Mouse (Mus musculus) forebrain, embryonic 14.5 days (tissue): ENCODE results near the gene Prpf40a. TPM values are rescaled to one million over a fixed set of nuclear protein-coding genes. Genes with fewer than 3 reads are reported as not detected.

ENCODE experiments used
- ATAC-seq: fragments of 200-750 bp; cut with Nextera tagmentation; 2 replicates; pipeline ENCODE4 v1.8.0; 2017; ENCODE audit warnings: mild to moderate bottlenecking, moderate library complexity
- DNase-seq: peaks from one replicate; pipeline ENCODE4 v3.0.0-alpha.2; 2015; ENCODE audit warnings: low spot score
- H3K27ac ChIP-seq: fragments of 300-500 bp; sonication (generic); 2 replicates; pipeline ENCODE4 v1.5.1; 2014; ENCODE audit warnings: low read depth, mild to moderate bottlenecking, control low read depth, low read length, moderate library complexity
- H3K27me3 ChIP-seq: fragments of 300-500 bp; sonication (generic); replicated peaks from 2 replicates; pipeline ENCODE4 v1.6.1; 2014; ENCODE audit warnings: low read length, control low read depth, mixed read lengths; ENCODE audit not compliant: control insufficient read depth, insufficient read depth
- H3K36me3 ChIP-seq: fragments of 300-500 bp; sonication (generic); 2 replicates; pipeline ENCODE4 v1.6.1; 2014; ENCODE audit warnings: low read length, control low read depth; ENCODE audit not compliant: control insufficient read depth, insufficient read depth
- H3K4me1 ChIP-seq: fragments of 300-500 bp; sonication (generic); 2 replicates; pipeline ENCODE4 v1.6.1; 2014; ENCODE audit warnings: antibody characterized with exemption, low read length, control low read depth; ENCODE audit not compliant: control insufficient read depth, insufficient read depth
- H3K4me2 ChIP-seq: fragments of 300-500 bp; sonication (generic); 2 replicates; pipeline ENCODE4 v1.6.1; 2014; ENCODE audit warnings: mild to moderate bottlenecking, control low read depth, low read length
- H3K4me3 ChIP-seq: fragments of 300-500 bp; sonication (generic); 2 replicates; pipeline ENCODE4 v1.5.1; 2014; ENCODE audit warnings: low read depth, low read length, control low read depth
- H3K9ac ChIP-seq: fragments of 300-500 bp; sonication (generic); 2 replicates; pipeline ENCODE4 v1.6.1; 2014; ENCODE audit warnings: mild to moderate bottlenecking, low read length, control low read depth, moderate library complexity
- H3K9me3 ChIP-seq: fragments of 300-500 bp; sonication (generic); replicated peaks from 2 replicates; pipeline ENCODE4 v1.6.1; 2016; ENCODE audit warnings: low read length, control low read depth, mixed read lengths; ENCODE audit not compliant: control insufficient read depth
- WGBS: fragments of 180-500 bp; shearing (Covaris S2); extraction: QIAGEN DNeasy Blood & Tissue Kit; methylation state at CpG from one replicate; pipeline ENCODE4 v1.1.7; 2014; 5-methylcytosine and 5-hydroxymethylcytosine counted together
- polyA plus RNA-seq: library from polyadenylated mRNA; unstranded; fragments of >200 nt; fragmentation: Nextera tagmentation; extraction: Ambion mirVana; gene quantifications from 2 replicates; pipeline ENCODE4 v1.2.1, GENCODE M21; 2014

Gene Prpf40a
- polyA plus RNA-seq, 1 experiment from 2014 or later, result 183 TPM

DNA sequence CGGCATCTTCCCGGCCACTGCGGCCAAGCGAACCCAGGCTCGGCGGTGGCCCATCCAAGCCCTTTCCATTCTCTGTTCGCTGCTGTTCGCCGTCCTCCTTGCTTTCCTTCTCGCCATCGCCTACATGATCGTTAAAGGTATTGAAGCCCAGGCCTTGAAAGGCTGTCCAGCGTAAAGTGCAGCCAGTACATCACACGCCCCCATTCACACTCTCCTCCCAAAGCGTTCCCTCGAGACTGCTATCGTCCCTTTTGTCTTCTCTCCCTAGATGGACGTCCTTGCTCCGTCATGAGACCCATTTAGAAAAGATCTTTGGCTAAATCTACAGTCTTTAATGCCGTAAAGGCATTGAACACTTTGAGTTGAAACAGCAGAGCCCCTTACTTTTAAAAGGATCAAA, 1.3 kb upstream of the Prpf40a start:
- H3K4me1 ChIP-seq, result peaks cover 11% of the 10 kb centered on the region
- ATAC-seq (no peak; the same call in 1 of the 2 replicates), DNase-seq (peak; percentile 43)
- WGBS, result 0% methylated on average over 17 of the region's 20 CpGs
- peak overlapping the region; percentile 68 for H3K4me3 ChIP-seq
- H3K4me2 ChIP-seq, result peak overlapping the region; percentile 73
- peak overlapping the region; percentile 85 for H3K9ac ChIP-seq
- H3K36me3 ChIP-seq, result peaks cover 18% of the 10 kb centered on the region; the same call in 1 of the 2 replicates
- H3K27ac ChIP-seq, result peak overlapping the region; percentile 96
- no peaks in the 10 kb centered on the region for H3K27me3 ChIP-seq
- no peaks in the 10 kb centered on the region for H3K9me3 ChIP-seq

DNA sequence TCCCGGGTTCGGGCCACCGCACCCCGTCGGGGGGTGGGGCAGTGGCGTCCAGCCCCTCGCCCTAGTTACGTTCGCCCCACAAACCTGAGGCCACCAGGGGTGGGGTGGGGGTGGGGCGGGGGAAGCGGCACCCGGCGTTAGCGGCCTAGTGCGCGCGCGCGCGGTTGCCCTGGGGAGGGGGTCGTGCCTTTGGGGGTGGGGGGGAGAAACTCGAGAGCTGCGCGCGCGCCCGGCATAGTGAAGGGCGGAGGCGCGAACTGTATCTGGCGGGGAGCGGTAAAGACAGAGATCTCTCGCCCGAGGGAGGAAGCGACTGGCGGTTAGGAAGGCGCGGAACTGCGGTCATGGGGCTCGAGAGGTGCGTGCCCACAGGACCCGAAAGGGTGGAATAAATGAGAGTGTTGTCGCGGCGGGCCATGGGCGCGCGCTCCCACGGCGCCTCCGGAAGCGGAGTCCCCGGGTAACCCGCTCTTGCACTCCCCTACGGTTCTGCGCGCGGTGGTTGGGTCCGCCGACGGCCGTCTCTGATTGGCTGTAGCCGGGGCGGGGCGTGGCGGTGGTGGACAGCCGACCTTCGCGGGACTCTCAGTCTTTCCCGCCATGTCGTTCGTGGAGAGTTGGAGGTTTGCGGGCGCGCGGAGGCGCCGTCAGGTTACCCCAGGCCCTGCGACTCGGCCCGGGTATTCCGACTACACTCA, 588 bp upstream of the Prpf40a start, which contains the start of gene Arl6ip6:
Gene Arl6ip6 (plus strand): TSS at position 204 of the 698 bp plus-strand sequence.
- Histone ChIP-seq H3K9me3 (no peaks in the 10 kb centered on the region), H3K4me3 (peak within 1 kb of the TSS; percentile 68), H3K9ac (peak within 1 kb of the TSS; percentile 92), H3K36me3 (peaks cover 17% of the 10 kb centered on the region; the same call in 1 of the 2 replicates), H3K27me3 (no peaks in the 10 kb centered on the region), H3K4me1 (peaks cover 11% of the 10 kb centered on the region), H3K4me2 (peak within 1 kb of the TSS; percentile 73), H3K27ac (peak within 1 kb of the TSS; percentile 96)
- peak; percentile 92 for ATAC-seq
- peak; percentile 96 for DNase-seq
- WGBS, result under 1% methylated on average over 68 of the region's 82 CpGs

DNA sequence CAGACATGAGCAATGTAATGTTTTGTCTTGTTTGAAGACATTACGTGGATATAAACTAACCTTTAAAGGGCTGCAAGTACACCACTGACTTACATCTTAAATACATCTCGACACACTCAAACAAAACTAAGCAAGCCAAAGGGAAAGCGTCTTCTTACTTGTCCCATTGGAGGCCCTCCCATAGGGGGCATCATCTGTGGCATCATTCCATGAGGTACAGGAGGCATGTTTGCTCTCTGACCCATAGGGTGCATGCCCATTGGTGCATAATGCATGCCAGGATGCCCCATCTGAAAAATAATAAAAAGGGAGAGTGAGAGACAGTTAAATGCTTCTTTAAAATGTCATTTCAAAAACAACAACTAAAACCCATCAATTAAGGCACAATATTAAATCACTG, 1.3 kb downstream of the Prpf40a start:
- peak; percentile 11 for DNase-seq
- H3K27ac ChIP-seq, result no peak overlapping the region
- peak overlapping the region; percentile 35; the same call in 1 of the 2 replicates for H3K9ac ChIP-seq
- H3K9me3 ChIP-seq, result no peaks in the 10 kb centered on the region
- H3K4me3 ChIP-seq, result peak overlapping the region; percentile 68
- peak overlapping the region; percentile 67 for H3K4me2 ChIP-seq
- H3K36me3 ChIP-seq, result peaks cover 3% of the 10 kb centered on the region; the same call in 1 of the 2 replicates
- no peak for ATAC-seq
- WGBS, result 72% methylated on average over 3 of the region's 3 CpGs
- peaks cover 11% of the 10 kb centered on the region for H3K4me1 ChIP-seq
- H3K27me3 ChIP-seq, result no peaks in the 10 kb centered on the region

- no peak overlapping the region for H3K9ac ChIP-seq
- H3K4me1 ChIP-seq, result no peaks in the 10 kb centered on the region
- H3K4me2 ChIP-seq, result no peak overlapping the region
- ATAC-seq (no peak), DNase-seq (no peak)
- H3K4me3 ChIP-seq, result no peak overlapping the region
- no peaks in the 10 kb centered on the region for H3K9me3 ChIP-seq
- no peaks in the 10 kb centered on the region for H3K27me3 ChIP-seq
- H3K36me3 ChIP-seq, result peaks cover 9% of the 10 kb centered on the region
- no peak overlapping the region for H3K27ac ChIP-seq
Observed at GRCm38 (mm10) chr2:53179876-53180275, 11.2 kb downstream of the Prpf40a start.

GRCm38 (mm10) chr2:53178966-53179365, 12.1 kb downstream of the Prpf40a start:
- Histone ChIP-seq H3K27me3 (no peaks in the 10 kb centered on the region), H3K36me3 (peaks cover 16% of the 10 kb centered on the region), H3K9ac (no peak overlapping the region), H3K4me3 (no peak overlapping the region), H3K4me2 (no peak overlapping the region), H3K27ac (no peak overlapping the region), H3K9me3 (no peaks in the 10 kb centered on the region), H3K4me1 (no peaks in the 10 kb centered on the region)
- 89% methylated on average over 3 of the region's 3 CpGs for WGBS
- no peak for DNase-seq
- ATAC-seq, result no peak

- DNase-seq, result no peak
- Histone ChIP-seq H3K4me1 (no peaks in the 10 kb centered on the region), H3K36me3 (peaks cover 25% of the 10 kb centered on the region), H3K27me3 (no peaks in the 10 kb centered on the region), H3K27ac (no peak overlapping the region), H3K9ac (no peak overlapping the region), H3K4me2 (no peak overlapping the region), H3K4me3 (no peak overlapping the region), H3K9me3 (no peaks in the 10 kb centered on the region)
- no peak for ATAC-seq
Observed at GRCm38 (mm10) chr2:53173966-53174365, 17.1 kb downstream of the Prpf40a start.

DNA sequence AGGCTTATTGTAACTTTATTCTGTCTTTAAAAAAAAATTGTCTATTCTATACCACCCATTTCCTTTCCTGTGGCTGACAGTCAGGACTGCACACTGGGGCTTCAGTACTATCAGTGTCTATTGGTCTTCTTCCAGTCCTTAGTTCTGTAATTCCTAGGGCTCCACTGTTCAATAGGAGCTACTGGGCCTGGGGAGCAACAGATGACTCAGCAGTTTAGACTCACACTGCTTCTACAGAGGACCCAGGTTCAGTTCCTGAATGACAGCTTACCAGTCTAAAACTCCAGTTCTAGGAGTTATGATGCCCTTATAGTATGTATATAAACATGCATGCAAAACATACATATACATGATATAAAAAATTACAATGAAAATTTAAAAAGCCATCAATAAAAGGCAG, 44.2 kb downstream of the Prpf40a start:
- Histone ChIP-seq H3K4me2 (no peak overlapping the region), H3K36me3 (peaks cover 48% of the 10 kb centered on the region), H3K9ac (no peak overlapping the region), H3K4me3 (no peak overlapping the region), H3K27me3 (no peaks in the 10 kb centered on the region), H3K27ac (no peak overlapping the region), H3K4me1 (no peaks in the 10 kb centered on the region), H3K9me3 (no peaks in the 10 kb centered on the region)
- DNase-seq, result no peak
- no peak for ATAC-seq

- Histone ChIP-seq H3K36me3 (peaks cover 58% of the 10 kb centered on the region), H3K4me2 (no peak overlapping the region), H3K4me1 (no peaks in the 10 kb centered on the region), H3K4me3 (no peak overlapping the region), H3K9ac (no peak overlapping the region), H3K9me3 (no peaks in the 10 kb centered on the region), H3K27me3 (no peaks in the 10 kb centered on the region), H3K27ac (no peak overlapping the region)
- DNase-seq, result peak; percentile 34
- no peak for ATAC-seq
- 90% methylated on average over 9 of the region's 9 CpGs for WGBS
Observed at GRCm38 (mm10) chr2:53131567-53131966, 59.5 kb downstream of the Prpf40a start.

- no peaks in the 10 kb centered on the region for H3K4me1 ChIP-seq
- peaks cover 67% of the 10 kb centered on the region for H3K36me3 ChIP-seq
- DNase-seq, result no peak
- no peak overlapping the region for H3K4me3 ChIP-seq
- no peaks in the 10 kb centered on the region for H3K9me3 ChIP-seq
- H3K27ac ChIP-seq, result no peak overlapping the region
- WGBS, result 84% methylated on average over 6 of the region's 6 CpGs
- no peak for ATAC-seq
- no peak overlapping the region for H3K4me2 ChIP-seq
- no peak overlapping the region for H3K9ac ChIP-seq
- no peaks in the 10 kb centered on the region for H3K27me3 ChIP-seq
Observed at GRCm38 (mm10) chr2:53129070-53129469, 62.0 kb downstream of the Prpf40a start.
